Mouse (Mus musculus) skeletal muscle tissue, adult 2 months (tissue): ENCODE data around the gene Peli1.
A peak's percentile ranks its signal among the peaks of the same experiment; 100 is the strongest.

Experiments used
- DNase-seq: peaks from one replicate; pipeline ENCODE4 v3.0.0-alpha.2; 2012; ENCODE audit warnings: low read depth, low spot score

Peli1 gene

DNA sequence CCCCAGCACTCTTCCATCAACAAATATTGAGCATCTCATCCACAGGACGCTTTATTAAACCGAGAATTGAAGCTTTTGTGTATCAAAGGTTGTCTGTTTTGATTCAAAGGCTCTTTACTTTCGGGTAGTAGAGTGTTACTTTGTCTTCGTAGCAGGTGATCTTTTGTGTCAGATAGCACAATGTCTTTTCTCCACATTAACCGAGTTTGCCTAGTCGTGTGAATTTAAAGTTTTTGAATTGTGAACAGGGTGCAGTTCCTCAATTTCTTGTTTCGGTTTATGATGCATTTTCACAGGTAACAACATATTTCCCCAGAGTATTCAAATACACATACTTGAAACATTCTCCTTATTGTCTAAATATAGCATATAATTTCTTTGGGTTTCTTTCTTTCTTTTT lies 1.5 kb downstream of the Peli1 start:
- DNase-seq, result no peak

DNA sequence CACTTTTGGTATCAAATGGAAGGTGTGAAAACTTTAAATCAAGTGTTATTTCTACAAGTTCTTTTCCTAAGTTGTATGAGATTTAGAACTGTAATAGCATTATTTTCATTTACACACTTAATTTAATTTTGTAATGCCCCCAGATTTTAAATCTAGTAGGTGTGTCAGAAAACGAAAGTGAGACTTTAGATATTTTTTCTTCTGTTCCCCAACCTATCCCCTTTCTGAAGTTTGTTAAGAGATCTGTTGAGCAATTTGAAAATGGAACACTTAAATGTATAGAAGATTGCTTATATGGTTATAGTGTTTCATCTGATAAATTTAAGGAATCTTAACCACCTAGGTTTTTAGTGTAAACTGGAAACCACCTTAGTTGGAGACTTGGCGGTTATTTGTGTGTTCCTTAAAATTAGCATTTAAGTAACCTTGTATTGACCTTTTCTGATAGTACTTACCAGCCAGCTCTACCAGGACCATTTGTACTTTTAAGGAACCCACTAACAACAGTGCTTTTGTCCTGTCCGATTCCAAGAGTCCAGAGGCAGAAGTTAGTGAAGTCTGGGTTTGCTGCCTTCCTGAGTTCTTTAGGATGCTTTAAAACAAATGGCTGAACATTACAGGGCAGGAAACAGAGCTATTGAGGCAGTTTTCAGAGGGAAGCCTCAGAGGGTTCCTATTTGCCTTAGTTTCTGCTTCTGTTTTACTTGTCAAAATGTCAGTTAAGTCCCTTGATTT lies 2.2 kb downstream of the Peli1 start:
- no peak for DNase-seq

DNA sequence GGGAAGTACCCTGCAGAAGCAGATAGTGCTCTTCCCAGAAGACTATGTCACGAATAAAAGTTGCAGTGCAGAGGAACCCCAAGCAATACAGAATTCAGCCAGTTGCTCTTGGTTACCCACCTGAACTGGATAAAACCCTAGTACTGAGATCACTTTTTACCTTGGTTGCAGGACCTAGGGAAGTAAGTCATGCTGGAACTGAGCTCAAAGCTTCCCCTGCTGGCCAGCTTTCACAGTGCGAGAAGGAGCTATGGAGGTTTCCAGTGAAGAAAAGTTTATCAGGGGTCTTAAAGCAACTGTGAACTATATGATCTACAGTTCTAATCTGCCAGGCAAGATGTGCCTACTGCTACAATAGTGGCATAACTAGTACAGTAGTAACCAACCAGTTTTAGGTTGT lies 5.5 kb downstream of the Peli1 start:
- DNase-seq, result no peak

DNA sequence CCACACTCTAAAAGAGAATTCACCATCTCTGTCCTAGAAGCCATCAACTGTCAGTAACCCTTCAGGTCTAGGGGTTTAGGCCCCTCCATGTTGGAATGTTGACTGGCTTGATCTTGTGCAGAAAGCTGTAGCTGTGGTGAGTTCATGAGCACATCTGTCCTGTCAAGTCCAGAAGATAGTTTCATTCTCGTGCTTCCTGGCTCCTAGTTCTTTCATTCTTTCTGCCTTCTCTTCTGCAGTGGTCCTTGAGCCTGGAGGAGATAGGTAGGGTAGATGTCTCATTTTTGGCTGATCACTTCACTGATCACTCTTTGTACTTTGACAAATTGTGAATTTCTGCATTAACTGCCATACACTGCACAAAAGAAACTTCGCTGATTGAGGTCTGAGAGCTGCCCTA lies 7.4 kb downstream of the Peli1 start:
- DNase-seq, result no peak

DNA sequence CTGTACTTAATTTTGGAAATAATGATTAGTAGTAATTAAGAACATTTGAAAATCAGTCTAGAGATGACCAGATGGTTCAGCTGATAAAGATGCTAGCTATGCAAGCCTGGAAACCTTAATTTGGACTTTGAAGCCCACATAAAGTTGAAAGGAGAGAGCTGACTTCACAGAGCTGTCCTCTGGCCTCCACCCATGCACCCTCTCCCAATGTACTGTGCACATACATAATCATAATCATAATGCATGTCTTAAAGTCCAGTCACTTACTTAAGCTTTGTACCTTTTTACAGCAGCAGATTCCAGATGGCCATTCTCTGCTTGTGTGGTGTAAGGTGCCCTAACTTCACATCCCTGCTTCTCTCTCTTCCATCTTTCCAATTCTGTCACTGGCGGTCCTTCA lies 9.6 kb downstream of the Peli1 start:
- no peak for DNase-seq

DNA sequence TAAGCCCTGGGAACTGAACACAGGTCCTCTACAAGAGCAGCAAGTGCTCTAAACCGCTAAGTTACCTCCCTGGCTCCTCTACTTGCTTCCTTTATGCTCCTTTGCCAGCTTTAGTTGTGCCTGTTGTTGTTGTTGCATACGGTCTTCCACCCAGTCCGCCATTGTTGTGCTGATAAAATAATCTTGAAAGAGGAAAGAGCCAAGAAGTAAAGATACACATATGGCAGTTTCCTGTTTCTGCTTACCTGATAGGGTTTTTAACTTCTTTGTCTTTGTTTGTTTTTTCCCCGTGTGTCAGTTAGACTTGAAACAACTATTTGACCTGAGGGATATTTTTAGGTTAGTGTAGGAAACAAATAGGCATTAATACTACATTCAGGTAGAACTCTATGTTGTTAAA lies 10.2 kb downstream of the Peli1 start:
- DNase-seq, result no peak

DNA sequence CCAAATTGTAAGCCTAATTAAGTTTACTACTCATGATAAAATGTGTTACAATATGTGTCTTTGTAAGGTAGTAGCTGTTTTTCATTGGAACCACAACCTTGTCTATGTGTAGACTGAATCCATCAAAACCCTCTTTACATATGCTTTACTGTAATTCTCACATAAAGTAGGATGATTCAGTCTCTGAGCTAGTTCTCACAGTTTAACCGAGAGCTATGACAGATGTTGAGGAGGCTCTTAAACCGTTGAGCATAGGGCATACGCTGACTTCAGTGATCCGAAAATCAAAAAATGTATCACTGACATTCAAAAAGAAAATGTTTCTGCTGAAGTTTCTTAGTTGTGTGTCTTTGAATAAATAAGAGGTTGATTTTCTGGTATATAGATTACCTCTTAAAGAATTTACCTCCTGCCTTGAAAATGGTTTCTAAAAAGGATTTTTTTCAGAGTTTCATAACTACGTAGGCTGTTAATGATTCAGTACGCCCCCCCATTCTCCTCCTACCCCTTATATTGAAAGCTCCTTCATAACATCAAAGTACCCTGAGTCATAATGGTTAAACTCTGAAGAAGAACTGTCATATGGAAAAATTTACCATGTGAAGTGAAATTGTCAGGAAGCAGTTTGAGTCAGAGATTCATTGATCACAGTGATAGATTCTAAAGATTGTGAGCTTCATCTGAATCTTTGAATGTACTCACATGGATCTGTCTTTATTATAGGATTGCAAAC lies 11.3 kb downstream of the Peli1 start:
- DNase-seq, result no peak

DNA sequence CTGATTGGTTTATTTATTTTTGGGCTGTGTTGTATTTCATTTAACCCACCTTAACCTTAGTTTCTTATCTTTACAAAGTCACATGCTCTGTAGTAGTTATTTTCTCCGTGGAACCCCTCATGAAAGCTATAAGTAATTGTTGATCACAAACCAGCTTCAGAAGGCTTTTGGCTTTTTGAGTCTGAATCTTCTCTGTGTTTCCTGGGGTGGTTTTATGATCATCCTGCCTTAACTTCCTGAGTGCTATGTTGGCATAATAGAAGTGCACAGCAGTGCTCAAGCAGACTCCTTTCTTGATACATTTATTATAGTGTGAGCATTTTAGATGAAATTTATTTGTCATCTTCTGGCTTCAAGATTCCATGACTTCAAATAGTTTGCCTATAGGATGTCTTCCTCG lies 12.1 kb downstream of the Peli1 start:
- no peak for DNase-seq

DNA sequence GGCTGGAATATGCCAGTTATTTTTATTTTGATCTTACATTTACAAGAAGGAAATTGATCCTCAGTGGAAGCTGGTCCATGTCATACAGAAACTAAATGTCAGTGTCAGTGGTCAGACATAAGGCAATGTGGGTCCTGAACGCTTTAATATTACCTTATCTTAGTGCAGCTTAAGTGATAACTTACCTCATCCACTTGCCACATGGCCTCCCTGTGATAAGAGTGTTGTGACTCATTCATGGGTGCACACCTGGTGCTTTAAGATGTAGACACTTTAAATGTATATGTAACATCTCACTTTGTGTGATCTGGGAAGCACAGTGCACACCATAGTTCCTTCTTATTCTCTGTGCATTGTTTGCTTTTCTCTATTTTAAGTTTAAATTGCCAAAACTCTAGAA lies 14.3 kb downstream of the Peli1 start:
- no peak for DNase-seq

DNA sequence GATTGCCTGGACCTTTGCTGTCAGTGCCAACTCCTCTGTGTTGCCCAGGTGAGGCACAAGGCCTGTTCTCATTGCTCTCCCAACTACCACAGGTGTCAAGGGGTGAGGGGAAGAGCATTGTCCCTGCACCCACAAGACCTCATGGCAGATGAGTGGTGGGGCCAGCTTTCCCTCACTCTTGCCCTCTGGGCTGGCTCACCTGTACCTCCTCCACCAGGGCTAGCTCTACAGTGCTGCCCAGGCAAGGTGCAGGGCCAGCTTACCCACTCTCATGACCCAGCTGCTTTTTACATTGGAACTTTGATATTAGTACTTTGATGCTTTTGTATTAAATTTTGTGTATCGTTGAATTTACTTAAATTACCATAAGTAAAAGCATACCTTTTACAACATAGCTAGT lies 16.0 kb downstream of the Peli1 start:
- DNase-seq, result no peak

DNA sequence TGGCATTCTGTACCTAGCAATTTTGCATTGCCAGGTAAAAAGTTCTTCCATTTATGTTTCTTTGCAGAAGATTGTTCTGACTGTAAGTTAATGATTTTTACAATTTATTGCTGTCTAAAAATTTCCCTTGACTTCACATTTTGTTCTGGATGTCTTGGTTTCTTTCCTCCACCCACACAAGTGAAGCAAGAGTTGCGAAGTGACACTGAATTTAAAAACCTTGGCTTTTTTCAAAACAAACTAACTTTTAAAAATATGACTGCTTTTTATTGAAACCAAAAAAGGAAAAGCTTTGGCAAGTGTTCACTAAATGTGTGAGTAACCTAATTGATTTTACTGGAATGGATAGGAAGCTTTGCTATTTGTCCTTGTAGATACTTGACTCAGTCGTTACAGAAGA lies 18.2 kb downstream of the Peli1 start:
- DNase-seq, result peak; percentile 35

DNA sequence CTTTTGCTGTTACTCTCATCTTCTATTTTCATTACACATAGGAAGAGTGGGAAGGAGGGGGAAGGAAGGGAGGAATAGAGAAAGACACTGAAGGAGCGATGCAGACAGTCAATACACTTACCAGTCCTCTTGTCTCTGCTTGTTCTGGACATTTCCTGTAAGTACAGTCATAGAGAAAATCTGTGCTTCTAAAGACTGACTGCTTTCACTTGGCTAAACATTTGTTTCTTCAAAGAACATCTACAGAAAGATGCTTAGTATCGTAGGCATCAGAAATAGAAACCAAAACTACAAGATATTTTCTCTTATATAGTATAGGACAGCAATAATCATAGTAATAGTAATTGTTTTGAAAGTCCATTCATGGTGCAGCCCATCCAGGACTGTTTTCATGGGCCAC lies 23.4 kb downstream of the Peli1 start:
- no peak for DNase-seq

DNA sequence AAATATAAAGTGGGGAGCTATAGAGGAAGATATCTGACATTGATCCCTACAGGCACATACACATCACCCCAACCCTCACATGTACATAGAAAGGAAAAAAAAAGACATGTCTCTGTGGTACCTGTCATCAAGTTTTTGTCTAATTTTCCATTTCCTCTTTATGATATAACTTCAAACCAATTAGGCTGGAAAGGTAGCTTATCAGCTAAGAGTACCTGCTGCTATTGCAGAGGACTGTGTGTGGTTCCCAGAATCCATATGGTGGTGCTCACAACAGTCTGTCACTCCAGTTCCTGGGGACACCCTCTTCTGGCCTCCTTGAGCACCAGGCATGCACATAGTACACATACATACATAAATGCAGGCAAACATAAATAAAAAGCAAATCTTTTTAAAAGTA lies 24.7 kb downstream of the Peli1 start:
- no peak for DNase-seq

DNA sequence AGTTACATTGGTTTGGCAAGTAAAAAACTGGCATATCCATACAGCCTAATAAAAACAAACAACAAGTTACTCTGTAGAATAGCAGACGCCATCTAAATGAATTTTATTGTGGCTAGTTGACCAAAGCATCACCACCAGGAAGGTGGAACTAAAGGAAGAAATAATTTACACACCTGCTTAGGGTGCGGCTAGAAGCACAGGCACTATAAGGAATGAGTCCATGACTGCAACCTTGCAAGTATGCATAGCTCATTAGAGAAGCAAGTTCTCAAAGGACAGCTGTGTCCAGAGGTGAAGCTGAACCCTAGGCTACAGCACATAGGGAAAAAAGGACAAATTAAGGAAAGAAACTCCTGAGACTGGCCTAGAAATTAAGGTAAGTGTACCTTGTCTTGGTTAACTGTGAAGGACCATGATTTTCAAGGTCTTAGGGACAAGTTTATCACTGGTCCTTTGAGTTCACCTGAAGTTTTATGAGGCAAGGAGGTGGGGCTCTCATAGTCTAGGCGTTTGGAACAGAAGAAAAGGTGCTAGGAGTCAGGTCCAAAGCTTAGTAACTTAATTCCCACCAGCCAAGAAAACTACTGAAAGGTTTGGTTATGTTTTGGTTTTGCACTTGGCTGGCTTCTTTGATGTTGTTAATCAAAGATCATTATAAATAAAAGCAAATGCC lies 25.7 kb downstream of the Peli1 start:
- no peak for DNase-seq

DNA sequence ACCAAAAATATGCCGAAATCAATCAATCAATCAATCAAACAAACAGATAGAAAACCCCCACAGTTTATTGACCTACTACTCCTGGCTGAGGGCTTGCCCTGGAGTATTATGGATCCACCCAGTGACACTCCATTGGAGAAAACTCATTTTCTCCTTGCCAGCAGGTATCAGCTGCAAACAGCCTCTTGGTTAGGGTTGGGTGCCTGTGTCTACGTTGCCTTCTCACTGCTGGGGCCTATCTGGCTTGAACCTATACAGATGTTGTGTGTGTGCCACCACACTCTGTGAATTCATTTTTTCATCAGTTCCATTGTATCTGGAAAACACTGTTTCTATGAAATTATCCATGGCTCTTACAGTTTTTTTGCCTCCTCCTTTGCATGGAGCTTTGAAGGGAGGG lies 30.6 kb downstream of the Peli1 start:
- no peak for DNase-seq

DNA sequence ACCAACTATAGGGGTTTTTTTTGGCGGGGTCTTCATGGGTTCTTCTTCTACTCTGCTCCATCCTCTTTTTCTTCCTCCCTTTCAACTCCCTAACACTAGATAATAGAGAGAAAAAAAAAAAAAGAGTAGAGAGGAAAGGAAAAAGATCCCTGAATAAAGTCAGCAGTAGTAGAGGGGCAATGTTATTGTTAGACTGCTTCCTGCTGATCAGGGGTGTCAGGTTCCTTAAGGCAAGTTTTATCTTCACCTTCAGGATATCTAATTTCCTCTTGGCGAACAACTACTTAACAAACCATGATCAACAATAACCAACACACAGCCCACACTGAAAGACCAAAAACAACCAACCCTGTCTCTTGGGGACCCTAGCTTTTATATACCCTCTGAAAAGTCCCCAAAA lies 31.3 kb downstream of the Peli1 start:
- no peak for DNase-seq

DNA sequence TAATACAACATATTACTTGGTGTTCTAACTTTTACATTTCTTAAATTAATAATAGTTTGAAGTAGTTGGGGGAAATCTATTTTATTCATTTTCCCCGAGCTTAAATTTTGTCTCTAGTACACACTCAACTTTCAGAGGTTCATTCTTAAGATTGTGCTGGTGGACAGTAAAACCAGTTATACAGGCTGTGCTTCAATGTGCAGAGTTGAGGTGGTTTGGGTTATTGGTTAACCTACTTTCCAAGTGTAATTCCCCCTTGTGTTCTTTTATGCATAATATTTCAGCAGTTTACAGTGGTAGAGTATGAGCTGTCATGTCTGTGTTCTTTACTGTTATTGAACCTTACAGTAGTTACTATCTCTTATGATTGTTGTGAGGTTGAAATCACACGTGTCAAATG lies 40.6 kb downstream of the Peli1 start:
- no peak for DNase-seq

DNA sequence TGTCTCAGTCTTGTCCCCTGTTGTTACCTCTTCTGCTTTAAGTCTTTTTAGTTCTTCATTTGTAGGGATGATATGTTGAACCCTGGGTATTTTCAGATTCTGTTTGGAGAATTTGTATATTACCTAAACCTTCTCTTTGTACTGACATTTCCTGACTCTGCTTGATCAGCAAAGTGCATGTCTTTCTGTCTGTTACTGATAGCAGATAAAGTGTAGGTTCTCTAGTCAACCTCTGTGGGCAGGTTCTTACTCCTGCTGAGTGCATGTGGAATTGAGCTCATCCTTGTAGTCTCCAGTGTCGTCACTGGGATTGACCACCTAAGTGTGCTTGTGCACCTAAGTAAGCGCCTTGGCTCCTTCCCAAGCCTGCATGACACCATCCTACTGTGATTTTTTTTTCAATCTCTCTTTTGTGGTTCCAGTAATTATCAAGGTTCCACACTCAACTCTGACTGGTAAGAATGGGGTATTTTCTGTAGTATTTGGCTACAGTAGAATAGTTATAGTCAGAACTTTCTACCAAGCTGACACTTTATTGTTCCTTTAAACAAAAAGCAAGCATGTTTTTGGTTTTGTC lies 43.9 kb downstream of the Peli1 start:
- DNase-seq, result no peak

DNA sequence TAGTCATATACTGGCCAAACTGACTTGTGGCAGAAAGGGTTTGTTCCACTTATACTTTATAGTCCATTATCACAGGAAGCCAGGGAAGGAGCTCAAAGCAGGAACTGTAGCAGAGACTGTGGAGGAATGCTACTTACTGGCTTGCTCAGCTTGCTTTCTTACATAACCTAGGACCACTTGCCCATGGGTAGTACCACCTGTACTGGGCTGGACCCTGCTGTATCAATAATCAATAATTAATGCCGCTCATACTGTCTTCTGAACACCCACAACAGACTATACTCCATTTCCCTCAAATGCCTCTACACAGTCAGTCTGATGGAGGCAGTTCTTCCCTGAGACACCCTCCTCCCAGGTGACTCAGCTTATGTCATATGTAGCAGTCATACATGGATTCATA lies 48.4 kb downstream of the Peli1 start:
- DNase-seq, result no peak

DNA sequence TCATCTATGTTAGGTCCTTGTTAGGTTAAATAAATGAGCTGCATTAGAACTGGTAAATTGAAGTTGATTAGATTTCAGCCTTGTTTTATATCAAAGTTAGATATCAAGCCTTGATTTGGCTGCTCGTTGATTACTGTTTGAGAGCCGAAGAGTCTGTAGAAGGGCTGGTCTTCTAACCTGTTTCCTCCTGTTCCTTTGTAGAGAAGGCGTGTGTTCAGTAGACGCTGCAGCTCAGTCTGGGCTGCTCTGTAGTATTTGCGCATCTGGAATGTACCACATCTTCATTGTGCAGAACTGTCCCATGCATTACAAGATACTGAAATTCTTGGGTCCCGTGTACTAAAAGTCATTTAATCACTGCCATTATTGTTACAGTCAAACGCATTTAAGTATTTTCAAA lies 50.2 kb downstream of the Peli1 start:
- no peak for DNase-seq

DNA sequence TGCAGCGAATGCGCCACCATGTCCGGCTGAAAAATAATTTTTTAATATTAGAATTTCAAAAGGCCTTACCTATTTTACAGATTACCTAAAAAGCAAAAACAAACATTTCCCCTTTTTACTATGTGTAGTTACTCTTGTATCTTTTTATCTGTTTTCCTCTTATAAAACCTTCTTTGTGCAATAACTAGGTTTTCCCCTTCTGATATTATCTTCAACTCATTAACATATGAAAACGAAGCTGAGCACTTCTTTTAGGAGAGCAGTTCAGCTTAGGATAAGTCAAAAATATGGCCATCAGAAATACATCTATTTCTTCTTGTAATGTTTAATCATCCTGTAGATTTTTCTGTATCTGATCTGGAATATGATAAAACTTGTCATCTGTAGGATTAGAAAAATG lies 50.7 kb downstream of the Peli1 start:
- no peak for DNase-seq

DNA sequence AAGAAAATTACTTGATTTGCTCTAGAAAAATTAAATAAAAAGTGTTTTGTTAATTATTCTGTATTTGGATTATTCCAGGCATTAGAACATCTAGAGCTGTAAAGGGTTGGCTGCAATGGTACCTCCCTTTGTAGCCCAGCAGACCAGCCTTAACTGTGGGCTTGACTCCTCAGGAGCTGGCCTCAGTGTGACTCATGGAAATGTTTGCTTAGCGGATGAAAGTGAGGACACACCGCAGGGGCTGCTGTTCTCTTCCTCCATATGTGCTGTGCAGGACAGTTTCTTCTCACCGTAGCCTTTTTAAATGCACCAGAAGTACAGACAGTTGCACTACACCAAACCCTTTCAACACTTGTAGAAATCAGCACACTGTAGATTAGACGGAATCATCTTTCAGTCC lies 58.4 kb downstream of the Peli1 start:
- DNase-seq, result no peak

DNA sequence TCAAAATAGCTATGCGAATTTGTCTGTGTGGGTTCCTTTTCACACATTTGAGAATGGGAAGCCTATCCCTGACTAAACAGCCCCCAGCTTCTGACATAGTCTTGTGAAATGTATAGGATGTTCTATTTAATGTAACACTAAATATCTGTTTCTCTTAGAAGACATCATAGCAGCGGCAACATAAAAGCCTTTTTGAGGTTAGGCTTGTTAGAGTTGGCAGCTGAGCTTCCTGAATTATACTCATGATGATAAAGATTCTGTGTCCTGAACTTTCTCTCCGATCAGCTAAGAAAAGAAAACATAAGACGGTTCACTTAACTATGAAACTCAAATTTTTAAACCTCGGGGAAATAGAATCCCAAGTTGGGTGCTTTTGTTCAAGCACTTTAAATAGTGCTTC lies 59.2 kb downstream of the Peli1 start:
- no peak for DNase-seq
